Mouse (Mus musculus): ENCODE measurements at regions not wholly inside any gene's neighbourhood (a gene's known extent, or its start where the extent isn't known, plus 50 kb on each side); places are given as distances from the start of the nearest gene placed in this dataset.

DNA sequence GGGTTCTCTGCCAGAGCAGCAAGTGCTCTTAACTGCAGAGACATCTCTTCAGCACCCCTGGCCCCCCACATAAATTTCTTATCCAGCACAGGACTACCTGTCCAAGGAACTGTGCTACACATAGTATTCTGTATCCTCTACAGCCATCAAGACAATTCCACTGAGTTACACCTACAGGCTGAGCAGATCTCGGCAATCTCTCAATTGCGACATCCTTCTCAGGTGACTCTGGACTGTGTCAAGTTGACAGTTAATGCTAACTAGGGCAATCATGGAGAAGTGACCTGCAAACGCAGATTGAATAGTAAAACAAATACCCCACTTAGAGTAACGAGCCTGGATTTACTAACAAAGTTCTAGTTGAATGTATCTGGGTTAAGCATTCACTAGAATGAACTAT is 100.1 kb upstream of the Rab3gap2 start:
- TF ChIP-seq EP300 (optimal IDR thresholded peaks at IDR 0.05) (no peak), CTCF (IDR thresholded peaks at IDR 0.05; ENCODE audit: low read depth) (no peak)
